ENCODE assay signal across 14 mouse cellular contexts in genomic region chr11:80917688-80918087, GRCm38 (mm10). TPM values are rescaled to one million over a fixed set of nuclear protein-coding genes. Genes with fewer than 3 reads are reported as not detected.
DNase-seq lines count a peak whose midpoint lies in the region; ATAC-seq and TF ChIP-seq lines count a peak whose summit lies in the region.
"Had no signal": no experiment of that assay in that cellular context is flagged by ENCODE, and none has a peak within 500 bp of the region (broad histone marks: within the 10 kb centered on the region; RNA-seq: fewer than 3 reads in every experiment).

No protein-coding gene starts in this region.

- H3K4me1 ChIP-seq in heart, postnatal 0 days (ENCODE audit: control insufficient read depth, insufficient read depth): no peaks in the 10 kb centered on the region
- H3K4me1 ChIP-seq in cortical plate, adult 2 months (ENCODE audit: control insufficient read depth, insufficient read depth, low read length): 0 out of 2 replicates have a peak, but pooled peaks cover under 1% of the 10 kb centered on the region
- H3K4me1 ChIP-seq: embryonic facial prominence, embryonic 12.5 days had no signal

- no peak for ATAC-seq in heart, postnatal 0 days (ENCODE audit: insufficient read depth, low read depth)
- ATAC-seq: forebrain, embryonic 16.5 days had no signal

- no peak overlapping the region for H3K4me2 ChIP-seq in heart, postnatal 0 days (ENCODE audit: low read depth, low read length)
- H3K4me2 ChIP-seq: embryonic facial prominence, embryonic 12.5 days had no signal

- peak; percentile 34 for TF ChIP-seq CTCF in heart, postnatal 0 days (IDR thresholded peaks at IDR 0.05; ENCODE audit: low read depth)
- peak; percentile 12; the same call in 1 of the 2 replicates for TF ChIP-seq CTCF in cortical plate, adult 2 months (IDR thresholded peaks at IDR 0.05; ENCODE audit: extremely low read depth, insufficient read depth, low read length)

- no peak overlapping the region for H3K27ac ChIP-seq in heart, postnatal 0 days (ENCODE audit: low read depth)
- no peak overlapping the region for H3K27ac ChIP-seq in cortical plate, adult 2 months (ENCODE audit: insufficient read depth, low read length)
- H3K27ac ChIP-seq: embryonic facial prominence, embryonic 12.5 days had no signal

- no peak overlapping the region for H3K4me3 ChIP-seq in heart, postnatal 0 days (ENCODE audit: low read depth, low read length)
- H3K4me3 ChIP-seq in cortical plate, adult 2 months (ENCODE audit: insufficient read depth, low read length): no peak overlapping the region
- H3K4me3 ChIP-seq: embryonic facial prominence, embryonic 12.5 days had no signal

- no peaks in the 10 kb centered on the region for H3K9me3 ChIP-seq in heart, postnatal 0 days (replicated peaks; ENCODE audit: control insufficient read depth, low read length)
- H3K9me3 ChIP-seq: embryonic facial prominence, embryonic 12.5 days had no signal

- no peak for DNase-seq in heart, postnatal 0 days (ENCODE audit: low spot score)
- no peak for DNase-seq in heart, adult 8-10 months (ENCODE audit: low spot score)
- peak; percentile 15 for DNase-seq in lung, postnatal 36 days
- no peak for DNase-seq in lung, postnatal 10 days
- peak; percentile 64 for DNase-seq in ES-CJ7 (ENCODE audit: low read depth, low spot score)
- DNase-seq in MN1 (ENCODE audit: low spot score): no peak
- DNase-seq in right cerebral cortex, postnatal 10 days (ENCODE audit: low spot score in 2 of 2): no peak

- TF ChIP-seq POLR2A in cortical plate, adult 2 months (IDR thresholded peaks at IDR 0.05; ENCODE audit: extremely low read depth, insufficient read depth, low read length): no peak

- H3K36me3 ChIP-seq in heart, postnatal 0 days (replicated peaks; ENCODE audit: control insufficient read depth, insufficient read depth, low read length): no peaks in the 10 kb centered on the region
- H3K36me3 ChIP-seq: embryonic facial prominence, embryonic 12.5 days had no signal

- H3K9ac ChIP-seq in heart, postnatal 0 days (replicated peaks; ENCODE audit: low read depth, low read length): no peak overlapping the region
- H3K9ac ChIP-seq: embryonic facial prominence, embryonic 12.5 days had no signal

- no peaks in the 10 kb centered on the region for H3K27me3 ChIP-seq in heart, postnatal 0 days (ENCODE audit: control insufficient read depth, insufficient read depth, low read length)
- H3K27me3 ChIP-seq: embryonic facial prominence, embryonic 12.5 days had no signal

- no peak for TF ChIP-seq EP300 in heart, postnatal 0 days (IDR thresholded peaks at IDR 0.05; ENCODE audit: low read depth)

RNA-seq across cellular contexts. Expression of gene Spaca3, which starts 59.5 kb away (rescaled TPM):
- total RNA-seq in heart, postnatal 0 days (2014; rRNA removed; ENCODE audit: low replicate concordance): not detected in 2 replicates
- 0.14 TPM in 1 of 2 replicates, not detected in the other for polyA plus RNA-seq in heart, postnatal 0 days (2015; fragmentation: Nextera tagmentation; extraction: Ambion mirVana)
- not detected for total RNA-seq in heart, adult 8-10 months (2022)
- polyA plus RNA-seq in cortical plate, adult 2 months (2012; rRNA removed): not detected in 2 replicates
- total RNA-seq: granulocyte monocyte progenitor cell, adult 5-6 weeks; hematopoietic stem cell, adult 5-6 weeks; left cerebral cortex, postnatal 36 days had no signal
- polyA plus RNA-seq: embryonic facial prominence, embryonic 12.5 days; forebrain, embryonic 16.5 days; large intestine, adult 2 months had no signal

Comparison
In these comparisons a context has a peak if more than half of its experiments do, and no peak if none do; other contexts are left out.
1. DNase-seq: peak in lung, postnatal 36 days (single experiment) and ES-CJ7 (single experiment); none in heart, postnatal 0 days (single experiment), heart, adult 8-10 months (single experiment), lung, postnatal 10 days (single experiment), MN1 (single experiment) and right cerebral cortex, postnatal 10 days (0 of 2).